Mouse (Mus musculus): ENCODE data around the gene Slc43a2.

The Slc43a2 gene

DNA sequence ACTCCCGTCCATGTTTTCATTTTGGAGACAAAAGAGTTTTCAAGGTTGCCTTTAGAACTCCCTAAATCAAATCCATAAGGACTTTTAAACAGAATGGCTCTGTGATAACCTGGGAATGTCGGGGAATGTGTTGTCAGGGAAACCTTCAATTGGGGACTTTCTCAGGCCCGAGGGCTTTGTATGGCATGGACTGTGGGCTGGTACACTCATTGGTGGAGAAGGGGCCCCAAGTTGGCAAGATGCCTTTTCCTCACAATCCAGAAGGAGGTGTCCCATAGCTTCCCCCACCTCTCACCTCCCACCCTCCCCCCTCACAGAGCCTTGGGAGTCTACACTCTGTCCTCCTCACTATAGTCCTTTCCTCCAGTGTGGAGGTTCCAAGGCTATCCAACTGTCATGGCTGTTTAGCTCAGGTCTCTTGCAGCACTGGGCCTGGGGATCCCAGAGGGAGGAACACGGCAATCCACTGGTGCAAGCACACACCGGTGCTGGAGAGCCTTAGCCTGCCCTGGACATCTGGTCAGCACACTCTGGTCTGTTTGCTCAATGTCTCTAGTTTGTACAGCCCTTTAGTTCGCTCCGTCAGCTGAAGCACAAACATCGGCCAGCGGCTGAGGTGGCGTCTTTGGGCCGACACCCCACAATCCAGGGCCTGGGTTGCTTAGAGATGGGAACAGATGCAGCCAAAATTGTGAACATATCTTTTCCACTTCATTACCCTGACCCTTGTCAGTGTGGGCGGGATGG, 18.9 kb downstream of the Slc43a2 start:
- no peak for DNase-seq (ENCODE audit: low read depth, low spot score)

DNA sequence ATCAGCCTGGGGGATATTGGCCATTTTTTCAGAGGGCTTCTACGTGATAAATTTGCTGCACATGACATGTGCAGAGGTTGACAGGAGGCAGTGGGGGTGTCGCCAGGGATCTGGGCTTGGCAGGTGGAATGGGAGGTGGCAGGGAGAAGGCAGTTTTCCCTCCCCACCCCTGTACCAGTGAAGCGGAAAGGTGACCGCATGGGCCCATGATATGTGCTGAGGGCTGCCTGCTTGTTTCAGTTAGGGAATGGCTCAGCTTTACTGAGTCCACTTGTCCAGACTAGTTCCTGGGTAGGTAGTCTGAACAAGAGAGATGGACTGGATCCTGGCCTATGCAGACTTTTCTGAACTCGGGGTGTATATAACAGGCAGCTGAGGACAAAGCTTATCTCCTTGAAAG, 19.8 kb downstream of the Slc43a2 start:
- DNase-seq (ENCODE audit: low read depth, low spot score): no peak

GRCm38 (mm10) chr11:75551961-75552441, 20.5 kb downstream of the Slc43a2 start:
- DNase-seq (ENCODE audit: low read depth, low spot score): no peak

GRCm38 (mm10) chr11:75552906-75553482, 21.5 kb downstream of the Slc43a2 start:
- DNase-seq (ENCODE audit: low read depth, low spot score): no peak

DNA sequence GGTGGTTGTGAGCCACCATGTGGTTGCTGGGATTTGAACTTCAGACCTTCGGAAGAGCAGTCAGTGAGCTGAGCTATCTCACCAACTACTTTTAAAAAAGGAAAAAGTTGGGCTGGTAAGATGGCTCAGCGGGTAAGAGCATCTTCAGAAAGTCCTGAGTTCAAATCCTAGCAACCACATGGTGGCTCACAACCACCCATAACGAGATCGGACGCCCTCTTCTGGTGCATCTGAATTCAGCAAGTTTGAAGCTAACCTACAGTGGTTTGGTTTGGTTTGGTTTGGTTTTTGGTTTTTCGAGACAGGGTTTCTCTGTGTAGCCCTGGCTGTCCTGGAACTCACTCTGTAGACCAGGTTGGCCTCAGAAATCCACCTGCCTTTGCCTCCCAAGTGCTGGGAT, 24.5 kb downstream of the Slc43a2 start:
- peak; percentile 32 for DNase-seq (ENCODE audit: low read depth, low spot score)

- DNase-seq (ENCODE audit: low read depth, low spot score): no peak
Observed at GRCm38 (mm10) chr11:75557142-75557541, 25.6 kb downstream of the Slc43a2 start.

GRCm38 (mm10) chr11:75558101-75558500, 26.6 kb downstream of the Slc43a2 start:
- DNase-seq (ENCODE audit: low read depth, low spot score): peak; percentile 30

- no peak for DNase-seq (ENCODE audit: low read depth, low spot score)
Observed at GRCm38 (mm10) chr11:75559870-75560504, 28.5 kb downstream of the Slc43a2 start.

- peak; percentile 31 for DNase-seq (ENCODE audit: low read depth, low spot score)
Observed at GRCm38 (mm10) chr11:75560530-75561409, 29.3 kb downstream of the Slc43a2 start.

DNA sequence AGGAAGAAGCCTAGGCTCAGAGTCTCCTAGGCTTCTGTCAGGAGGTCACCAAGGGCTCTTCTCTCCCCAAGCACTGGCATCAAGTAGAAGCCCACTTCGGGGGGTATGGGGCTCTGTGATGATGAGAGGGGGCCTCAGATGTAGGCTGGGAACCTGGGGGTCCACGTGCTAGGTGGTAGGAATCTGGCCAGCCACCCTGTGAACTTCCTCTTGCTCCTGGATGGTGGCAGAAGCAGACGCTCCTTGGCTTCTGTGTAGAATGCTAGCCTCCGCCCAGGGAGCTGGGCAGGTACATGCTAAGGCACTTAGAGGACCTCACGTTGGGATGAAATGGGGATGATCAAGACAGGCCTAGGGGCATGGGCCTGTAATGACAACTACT, 29.9 kb downstream of the Slc43a2 start:
- DNase-seq (ENCODE audit: low read depth, low spot score): no peak

DNA sequence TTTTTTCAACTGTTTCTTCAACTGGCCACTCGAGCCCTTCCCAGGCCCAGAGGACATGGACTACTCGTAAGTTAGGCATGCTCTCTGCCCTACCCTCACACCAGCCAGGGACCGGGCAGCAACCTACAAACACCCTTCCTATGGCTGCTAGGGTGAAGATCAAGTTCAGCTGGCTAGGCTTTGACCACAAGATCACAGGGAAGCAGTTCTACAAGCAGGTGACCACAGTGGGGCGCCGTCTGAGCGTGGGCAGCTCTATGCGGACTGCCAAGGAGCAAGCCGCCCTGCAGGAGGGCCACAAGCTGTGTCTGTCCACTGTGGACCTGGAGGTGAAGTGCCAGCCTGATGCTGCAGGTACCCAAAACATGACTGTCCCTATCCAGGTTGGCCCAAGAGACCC, 31.3 kb downstream of the Slc43a2 start:
- no peak for DNase-seq (ENCODE audit: low read depth, low spot score)

DNA sequence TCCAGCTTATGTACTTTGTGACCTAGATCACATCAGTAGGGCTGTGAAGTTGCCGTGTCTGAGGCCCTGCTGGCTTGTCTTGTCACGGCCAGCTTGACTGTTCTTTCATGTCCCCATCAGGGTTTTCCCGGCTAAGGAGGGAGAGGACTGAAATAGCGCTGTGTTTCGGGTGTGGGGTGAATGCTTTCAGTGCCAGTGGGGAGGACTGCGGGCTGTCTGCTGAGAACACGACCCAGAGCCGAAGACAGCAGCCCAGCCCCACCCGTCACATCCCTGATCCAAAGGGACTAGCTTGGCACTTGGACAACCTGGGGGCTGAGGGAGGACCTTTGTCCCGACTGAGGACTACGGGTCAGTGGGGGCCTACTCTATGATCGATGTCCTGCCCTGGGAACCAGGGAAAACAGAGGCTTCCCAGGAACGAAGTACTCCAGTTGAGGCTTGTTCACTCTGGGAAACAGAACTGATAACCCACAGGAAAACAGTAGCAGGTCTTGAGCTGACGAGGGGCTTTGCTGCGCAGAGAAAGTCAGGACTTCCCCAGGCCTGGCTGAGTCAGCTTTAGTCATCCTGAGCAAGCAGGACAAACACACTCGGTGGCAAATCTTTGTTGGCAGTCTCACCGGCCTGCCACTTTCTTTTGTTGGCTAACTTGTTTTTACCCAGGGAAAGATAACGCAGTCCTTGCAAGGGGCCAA, 32.5 kb downstream of the Slc43a2 start:
- no peak for DNase-seq (ENCODE audit: low read depth, low spot score)

- no peak for DNase-seq (ENCODE audit: low read depth, low spot score)
Observed at GRCm38 (mm10) chr11:75565849-75566248, 34.4 kb downstream of the Slc43a2 start.

GRCm38 (mm10) chr11:75566276-75567196, 35.0 kb downstream of the Slc43a2 start:
- no peak for DNase-seq (ENCODE audit: low read depth, low spot score)

- DNase-seq (ENCODE audit: low read depth, low spot score): no peak
Observed at GRCm38 (mm10) chr11:75567346-75568114, 36.0 kb downstream of the Slc43a2 start.

GRCm38 (mm10) chr11:75568115-75568511, 36.6 kb downstream of the Slc43a2 start:
- no peak for DNase-seq (ENCODE audit: low read depth, low spot score)

- no peak for DNase-seq (ENCODE audit: low read depth, low spot score)
Observed at GRCm38 (mm10) chr11:75568962-75569361, 37.5 kb downstream of the Slc43a2 start.

DNA sequence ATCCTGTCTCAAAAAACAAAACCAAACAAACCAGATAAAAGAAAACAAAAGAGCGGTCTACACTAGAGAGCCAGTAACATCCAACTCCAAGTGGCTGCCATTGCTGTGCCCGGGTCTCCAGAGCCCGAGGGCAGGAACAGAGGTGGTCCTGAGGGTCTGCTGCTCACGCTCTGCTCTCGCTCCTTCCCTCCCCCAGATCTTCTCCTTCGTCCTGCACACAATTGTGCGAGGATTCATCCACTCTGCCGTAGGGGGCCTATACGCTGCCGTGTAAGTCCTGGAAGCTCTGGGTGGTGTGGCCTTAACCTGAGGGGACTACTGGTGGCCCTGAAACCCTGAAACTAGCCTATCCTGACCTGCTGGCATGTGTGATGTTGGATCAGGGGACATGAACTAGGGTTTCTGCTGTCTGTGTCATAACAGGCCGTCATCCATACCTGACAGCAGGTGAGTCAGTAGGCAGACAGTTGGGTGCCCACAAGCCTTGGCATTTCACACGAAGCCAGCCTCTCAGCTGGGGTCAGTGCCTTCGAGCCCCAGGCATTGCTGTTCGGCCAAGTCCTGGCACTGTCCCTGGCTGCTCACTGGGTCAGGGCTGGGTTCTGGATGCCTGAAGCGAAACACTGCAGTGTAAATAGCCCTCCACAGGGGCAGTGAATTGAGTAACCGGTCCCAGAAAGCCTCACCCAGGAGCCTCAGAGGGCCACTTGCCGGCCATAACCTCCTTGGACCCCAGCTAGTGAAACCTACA, 39.1 kb downstream of the Slc43a2 start:
- no peak for DNase-seq (ENCODE audit: low read depth, low spot score)

All from CD4-positive helper T cell, adult 2 months (primary cell).